13 mouse cellular contexts compared by ENCODE assay signal in genomic region chr14:48147688-48148087, GRCm38 (mm10). TPM values are rescaled to one million over a fixed set of nuclear protein-coding genes. Genes with fewer than 3 reads are reported as not detected.
A peak's percentile ranks its signal among the peaks of the same experiment; 100 is the strongest.
DNase-seq lines count a peak whose midpoint lies in the region; ATAC-seq and TF ChIP-seq lines count a peak whose summit lies in the region.
"Had no signal": no experiment of that assay in that cellular context is flagged by ENCODE, and none has a peak within 500 bp of the region (broad histone marks: within the 10 kb centered on the region; RNA-seq: fewer than 3 reads in every experiment).

No protein-coding gene starts in this region.

- peak; percentile 54; the same call in 1 of the 2 replicates for TF ChIP-seq CTCF in kidney, postnatal 0 days (IDR thresholded peaks at IDR 0.05; ENCODE audit: low read depth)

- 89% methylated on average over 6 of the region's 6 CpGs for WGBS in kidney, postnatal 0 days

- H3K4me2 ChIP-seq in kidney, postnatal 0 days (ENCODE audit: low read length): no peak overlapping the region
- H3K4me2 ChIP-seq: embryonic facial prominence, embryonic 13.5 days; hindbrain, embryonic 15.5 days; liver, embryonic 15.5 days had no signal

- H3K36me3 ChIP-seq in kidney, postnatal 0 days (ENCODE audit: insufficient read depth, low read length): no peaks in the 10 kb centered on the region
- H3K36me3 ChIP-seq: embryonic facial prominence, embryonic 13.5 days; hindbrain, embryonic 15.5 days; liver, embryonic 15.5 days had no signal

- no peaks in the 10 kb centered on the region for H3K9me3 ChIP-seq in kidney, postnatal 0 days (replicated peaks; ENCODE audit: low read length)
- H3K9me3 ChIP-seq: embryonic facial prominence, embryonic 13.5 days; hindbrain, embryonic 15.5 days; liver, embryonic 15.5 days had no signal

- H3K27ac ChIP-seq in kidney, postnatal 0 days: no peak overlapping the region
- H3K27ac ChIP-seq: embryonic facial prominence, embryonic 13.5 days; hindbrain, embryonic 15.5 days; liver, embryonic 15.5 days had no signal

- no peak overlapping the region for H3K9ac ChIP-seq in kidney, postnatal 0 days (ENCODE audit: low read depth, low read length)
- H3K9ac ChIP-seq: embryonic facial prominence, embryonic 13.5 days; hindbrain, embryonic 15.5 days; liver, embryonic 15.5 days had no signal

- DNase-seq in kidney, postnatal 0 days (ENCODE audit: low spot score): no peak
- DNase-seq in kidney, postnatal 10 days: no peak
- DNase-seq in B cell, adult 2 months: peak; percentile 7 to 12
- DNase-seq in ZHBTc4 (ENCODE audit: low read depth, low spot score): peak; percentile 42
- peak; percentile 48 for DNase-seq in lung, postnatal 14 days
- DNase-seq in left cerebral cortex, postnatal 4 days: no peak
- DNase-seq in gastrocnemius, adult 18-20 months (ENCODE audit: low spot score): no peak
- DNase-seq: right cerebral cortex, adult 18-20 months had no signal

- ATAC-seq in kidney, postnatal 0 days (replicated peaks; ENCODE audit: low FRiP score, low read depth): no peak
- no peak for ATAC-seq in activated CD4-positive, CD25-positive, alpha-beta regulatory T cell, adult 4 months

- H3K4me1 ChIP-seq in kidney, postnatal 0 days (replicated peaks; ENCODE audit: insufficient read depth, low read length): no peaks in the 10 kb centered on the region

- no peak overlapping the region for H3K4me3 ChIP-seq in kidney, postnatal 0 days (replicated peaks; ENCODE audit: low read depth, low read length)
- H3K4me3 ChIP-seq: embryonic facial prominence, embryonic 13.5 days; hindbrain, embryonic 15.5 days; liver, embryonic 15.5 days; myocyte had no signal

- H3K27me3 ChIP-seq in kidney, postnatal 0 days (ENCODE audit: insufficient read depth, low read length): no peaks in the 10 kb centered on the region
- H3K27me3 ChIP-seq: embryonic facial prominence, embryonic 13.5 days; hindbrain, embryonic 15.5 days; liver, embryonic 15.5 days had no signal

- intact Hi-C loops in left cerebral cortex, postnatal 4 days (cut with DNase I): no loop called here

RNA-seq across cellular contexts. Expression of gene Peli2, which starts 27.1 kb away (rescaled TPM):
- polyA plus RNA-seq in kidney, postnatal 0 days (2015; fragmentation: Nextera tagmentation; extraction: Ambion mirVana): 6.9 and 7.3 TPM in 2 replicates
- polyA plus RNA-seq in activated CD4-positive, CD25-positive, alpha-beta regulatory T cell, adult 4 months (2017; shearing (Covaris generic)): under 1 TPM; 0.32 to 0.47 TPM
- total RNA-seq in left cerebral cortex, postnatal 4 days (2021): 10 to 100 TPM; 25.5 to 30.8 TPM
- total RNA-seq in gastrocnemius, adult 18-20 months (2021): 10 to 100 TPM; 12.7 to 14.7 TPM

Comparison
In these comparisons a context has a peak if more than half of its experiments do, and no peak if none do; other contexts are left out.
1. DNase-seq: peak in B cell, adult 2 months (2 of 2), ZHBTc4 (single experiment) and lung, postnatal 14 days (single experiment); none in kidney, postnatal 0 days (single experiment), kidney, postnatal 10 days (single experiment), left cerebral cortex, postnatal 4 days (single experiment) and gastrocnemius, adult 18-20 months (single experiment).